Mouse (Mus musculus) thymus, adult 2 months (tissue): ENCODE data around the gene Tas2r144. TPM values are rescaled to one million over a fixed set of nuclear protein-coding genes. Genes with fewer than 3 reads are reported as not detected.

Experiments
- DNase-seq: peaks from one replicate; pipeline ENCODE4 v3.0.0; 2021
- H3K27ac ChIP-seq: fragments of 200-500 bp; 2 replicates; pipeline ENCODE4 v1.5.1; 2012; ENCODE audit warnings: low read length, control low read depth; ENCODE audit not compliant: control insufficient read depth, insufficient read depth
- H3K27me3 ChIP-seq: fragments of 200-500 bp; 2 replicates; pipeline ENCODE4 v1.6.1; 2012; ENCODE audit warnings: mild to moderate bottlenecking, low read length, moderate library complexity, mixed read lengths; ENCODE audit not compliant: control insufficient read depth, insufficient read depth
- H3K36me3 ChIP-seq: fragments of 200-500 bp; 2 replicates; pipeline ENCODE4 v1.6.1; 2012; ENCODE audit warnings: mild to moderate bottlenecking, low read length, moderate library complexity; ENCODE audit not compliant: control insufficient read depth, insufficient read depth
- H3K4me1 ChIP-seq: fragments of 200-500 bp; replicated peaks from 2 replicates; pipeline ENCODE4 v1.6.1; 2012; ENCODE audit warnings: low read length; ENCODE audit not compliant: control insufficient read depth, insufficient read depth
- H3K4me3 ChIP-seq: fragments of 200-500 bp; 2 replicates; pipeline ENCODE4 v1.5.1; 2012; ENCODE audit warnings: mild to moderate bottlenecking, low read length, control low read depth, moderate library complexity; ENCODE audit not compliant: control insufficient read depth, insufficient read depth
- CTCF ChIP-seq: fragments of 200-500 bp; IDR thresholded peaks from 2 replicates; pipeline ENCODE4 v1.5.1; 2012; ENCODE audit warnings: mild to moderate bottlenecking, control low read depth, low read length, moderate library complexity, borderline replicate concordance; ENCODE audit not compliant: control insufficient read depth, poor library complexity, insufficient read depth; ENCODE audit errors: extremely low read depth
- POLR2A ChIP-seq: fragments of 200-500 bp; IDR thresholded peaks from 2 replicates; pipeline ENCODE4 v1.6.1; 2012; ENCODE audit warnings: mild to moderate bottlenecking, low read length, control low read depth, moderate library complexity; ENCODE audit not compliant: control insufficient read depth, poor library complexity, insufficient read depth; ENCODE audit errors: extremely low read depth
- WGBS: fragments of 180-500 bp; shearing (Covaris S2); methylation state at CpG from one replicate; pipeline ENCODE4 v1.1.7; 2018; 5-methylcytosine and 5-hydroxymethylcytosine counted together
- polyA plus RNA-seq: library from polyadenylated mRNA; depleted of rRNA; stranded (reverse); fragments of >200 nt; gene quantifications from 2 replicates; pipeline ENCODE4 v1.2.3, GENCODE M21; 2012; rRNA removed

The Tas2r144 gene
- not detected in 2 replicates for polyA plus RNA-seq

GRCm38 (mm10) chr6:42215028-42215427 lies at the start of gene Tas2r144:
Gene Tas2r144 (plus strand): TSS chr6:42215328.
- no peak within 1 kb of the TSS for H3K4me3 ChIP-seq
- H3K36me3 ChIP-seq, result no peaks in the 10 kb centered on the region
- WGBS, result 54% methylated on average over 2 of the region's 2 CpGs
- no peak within 1 kb of the TSS for H3K27ac ChIP-seq
- DNase-seq, result no peak
- H3K4me1 ChIP-seq, result no peaks in the 10 kb centered on the region
- TF ChIP-seq CTCF (no peak), POLR2A (no peak)
- no peaks in the 10 kb centered on the region for H3K27me3 ChIP-seq

DNA sequence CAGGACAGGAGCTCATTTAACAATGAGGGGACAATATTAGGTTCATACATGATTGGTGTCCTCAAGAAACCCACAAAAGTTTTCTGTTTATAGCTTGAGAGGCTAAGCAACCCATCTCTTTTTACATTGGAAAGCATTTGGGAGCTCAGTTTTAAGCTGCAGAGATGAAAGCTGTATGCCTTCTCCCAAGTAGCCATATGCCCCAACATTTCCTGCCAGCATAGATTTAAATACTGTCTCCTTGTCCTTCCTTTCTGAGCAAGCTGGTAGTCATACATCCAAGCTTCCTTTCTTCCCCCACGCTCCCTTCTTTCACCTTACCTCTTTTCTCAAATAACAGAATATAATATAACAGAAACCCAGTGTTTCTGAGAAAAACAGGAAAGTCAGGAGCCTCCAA lies 32.7 kb upstream of the Tas2r144 start:
- Histone ChIP-seq H3K27ac (no peak overlapping the region), H3K4me3 (no peak overlapping the region), H3K36me3 (no peaks in the 10 kb centered on the region), H3K27me3 (no peaks in the 10 kb centered on the region), H3K4me1 (no peaks in the 10 kb centered on the region)
- no peak for DNase-seq
- WGBS, result 70% methylated on average over 1 of the region's 1 CpGs
- TF ChIP-seq CTCF (no peak), POLR2A (no peak)

DNA sequence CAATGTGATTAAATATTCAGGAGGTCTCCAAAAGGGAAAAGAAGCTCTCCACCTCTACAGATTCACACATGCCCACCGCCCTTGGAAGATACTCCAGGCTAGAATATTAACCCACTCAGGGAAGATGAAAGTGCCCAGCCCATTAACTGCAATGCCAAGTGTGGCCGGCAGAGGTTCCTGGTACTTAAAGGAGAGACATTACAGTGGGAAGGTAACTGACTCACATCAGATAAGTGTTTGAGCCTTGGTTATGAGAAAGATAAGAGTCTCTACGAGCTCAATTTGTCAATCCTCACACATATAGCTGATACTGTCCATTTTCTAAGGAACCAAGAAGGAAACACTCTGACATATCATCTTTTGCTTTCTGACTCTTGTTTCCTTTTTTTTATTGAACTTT lies 28.9 kb upstream of the Tas2r144 start:
- 38% methylated on average over 3 of the region's 3 CpGs for WGBS
- Histone ChIP-seq H3K27ac (no peak overlapping the region), H3K27me3 (no peaks in the 10 kb centered on the region), H3K4me3 (no peak overlapping the region), H3K36me3 (no peaks in the 10 kb centered on the region), H3K4me1 (no peaks in the 10 kb centered on the region)
- no peak for TF ChIP-seq CTCF
- no peak for TF ChIP-seq POLR2A
- peak; percentile 13 for DNase-seq

DNA sequence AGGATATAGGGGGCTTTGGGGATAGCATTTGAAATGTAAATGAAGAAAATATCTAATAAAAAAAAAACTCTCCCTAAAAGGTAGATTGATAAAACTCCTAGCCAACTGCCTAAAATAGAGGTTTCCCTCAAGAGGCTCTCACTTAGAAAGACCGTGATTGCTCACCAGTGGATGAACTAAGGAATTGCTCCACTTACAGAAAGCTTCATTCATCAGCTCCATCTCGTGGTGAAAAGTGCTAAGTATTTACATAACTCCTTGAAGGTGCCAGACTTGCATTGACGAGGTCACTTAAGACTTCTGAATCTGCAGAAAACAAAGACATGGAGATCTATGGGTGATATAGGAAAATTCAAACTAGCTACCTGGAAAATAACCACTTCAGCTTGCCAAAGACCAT lies 17.4 kb upstream of the Tas2r144 start:
- WGBS, result 24% methylated on average over 3 of the region's 3 CpGs
- no peak overlapping the region for H3K27ac ChIP-seq
- H3K27me3 ChIP-seq, result no peaks in the 10 kb centered on the region
- no peaks in the 10 kb centered on the region for H3K36me3 ChIP-seq
- TF ChIP-seq CTCF (no peak), POLR2A (no peak)
- no peak for DNase-seq
- H3K4me3 ChIP-seq, result no peak overlapping the region
- no peaks in the 10 kb centered on the region for H3K4me1 ChIP-seq

DNA sequence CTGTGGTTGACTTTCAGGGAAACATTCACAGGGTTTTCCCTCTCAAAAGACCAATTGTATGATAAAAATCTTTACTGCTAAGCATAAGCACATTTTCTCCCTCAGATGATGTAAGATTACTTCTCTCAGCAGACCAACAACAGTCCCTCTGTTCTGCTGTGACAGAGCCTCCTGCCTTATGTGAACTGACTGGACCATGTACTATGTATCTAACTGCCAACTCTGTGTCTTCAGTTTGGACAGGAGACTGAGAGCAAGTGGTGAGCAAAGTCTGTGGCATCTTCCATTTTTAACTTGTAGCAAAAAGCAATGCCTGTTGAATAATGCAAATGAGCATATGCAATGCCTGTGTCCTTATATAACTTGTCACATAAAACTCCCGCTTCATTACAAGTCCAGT lies 15.6 kb upstream of the Tas2r144 start:
- H3K36me3 ChIP-seq, result no peaks in the 10 kb centered on the region
- H3K27ac ChIP-seq, result no peak overlapping the region
- no peaks in the 10 kb centered on the region for H3K4me1 ChIP-seq
- no peaks in the 10 kb centered on the region for H3K27me3 ChIP-seq
- TF ChIP-seq POLR2A (no peak), CTCF (no peak)
- no peak overlapping the region for H3K4me3 ChIP-seq
- 81% methylated on average over 1 of the region's 1 CpGs for WGBS
- DNase-seq, result no peak

DNA sequence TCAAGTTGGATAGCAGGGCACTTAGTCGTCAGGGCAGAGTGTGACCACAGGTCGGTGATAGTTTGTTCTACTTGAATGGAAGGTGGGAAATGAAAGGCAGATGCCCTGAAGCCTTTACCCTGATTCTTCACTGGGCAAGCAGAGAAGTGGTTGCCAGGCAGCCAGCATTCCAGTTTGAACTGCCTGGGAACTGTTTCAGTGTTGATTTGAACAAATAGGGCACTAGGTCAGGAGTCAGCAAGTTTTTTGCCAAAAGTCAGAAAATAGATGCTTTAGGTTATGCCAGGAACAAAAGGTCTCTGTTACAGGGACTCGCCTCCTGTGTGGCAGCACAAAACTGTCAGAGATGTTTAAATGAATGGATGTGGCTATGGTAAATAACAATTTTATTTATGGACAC lies 7.2 kb downstream of the Tas2r144 start:
- no peaks in the 10 kb centered on the region for H3K4me1 ChIP-seq
- no peaks in the 10 kb centered on the region for H3K36me3 ChIP-seq
- WGBS, result 84% methylated on average over 3 of the region's 3 CpGs
- no peak for TF ChIP-seq CTCF
- no peak for TF ChIP-seq POLR2A
- H3K27me3 ChIP-seq, result no peaks in the 10 kb centered on the region
- no peak for DNase-seq
- no peak overlapping the region for H3K4me3 ChIP-seq
- H3K27ac ChIP-seq, result no peak overlapping the region

GRCm38 (mm10) chr6:42225046-42225445 lies 9.9 kb downstream of the Tas2r144 start:
- no peaks in the 10 kb centered on the region for H3K36me3 ChIP-seq
- 78% methylated on average over 4 of the region's 4 CpGs for WGBS
- no peak overlapping the region for H3K27ac ChIP-seq
- no peaks in the 10 kb centered on the region for H3K27me3 ChIP-seq
- H3K4me1 ChIP-seq, result no peaks in the 10 kb centered on the region
- H3K4me3 ChIP-seq, result no peak overlapping the region
- TF ChIP-seq CTCF (no peak), POLR2A (no peak)
- DNase-seq, result no peak
